Mouse (Mus musculus) heart, postnatal 4 days (tissue): Measurements from ENCODE around the gene Phf10. TPM values are rescaled to one million over a fixed set of nuclear protein-coding genes. Genes with fewer than 3 reads are reported as not detected.
"Not testable (repeated sequence)": the region's sequence is repeated elsewhere in the genome, so short reads cannot be mapped to it uniquely, and the experiment has no call there.

Experiments used
- DNase-seq: peaks from one replicate; pipeline ENCODE4 v3.0.0; 2021
- total RNA-seq, 2 experiments: library from RNA; stranded (reverse); gene quantifications; 2 replicates each; pipeline ENCODE4 v1.2.3; 2021

Gene Phf10
- total RNA-seq, result 10 to 100 TPM; 67.8 to 69.4 TPM

GRCm38 (mm10) chr17:14960951-14961556 lies at the start of gene Phf10:
Gene Phf10, minus strand, starts transcription at chr17:14961273.
- peak; percentile 50 for DNase-seq

GRCm38 (mm10) chr17:15009706-15010413 lies 48.8 kb upstream of the Phf10 start, which contains the start of gene Gm3435:
Gene Gm3435, plus strand, starts transcription at chr17:15010176.
- not testable (repeated sequence) for DNase-seq

DNA sequence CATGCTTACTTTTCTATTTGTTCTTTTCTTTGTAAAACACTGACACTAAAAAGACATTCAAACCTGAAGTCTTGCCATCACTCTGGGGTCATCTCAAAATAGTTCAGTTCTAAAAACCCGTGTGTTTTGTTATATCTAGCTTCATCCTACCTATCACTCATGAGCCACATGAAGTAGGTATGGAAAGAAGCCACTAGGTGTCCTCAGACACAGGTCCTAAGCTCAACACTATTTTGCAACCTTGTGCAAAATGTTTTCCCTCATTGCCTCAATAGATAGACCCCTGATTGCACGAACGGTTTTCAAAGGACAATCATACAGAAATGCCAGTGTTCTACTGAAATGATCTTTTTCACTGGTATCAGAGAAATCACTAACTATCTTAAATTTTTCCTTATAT lies 48.0 kb upstream of the Phf10 start:
- not testable (repeated sequence) for DNase-seq

- DNase-seq, result not testable (repeated sequence)
These were observed 39.0 kb upstream of the Phf10 start for GRCm38 (mm10) chr17:15000047-15000446.

- not testable (repeated sequence) for DNase-seq
These were observed 33.1 kb upstream of the Phf10 start for GRCm38 (mm10) chr17:14994140-14994539.

GRCm38 (mm10) chr17:14993139-14993832 lies 32.2 kb upstream of the Phf10 start:
- not testable (repeated sequence) for DNase-seq

DNA sequence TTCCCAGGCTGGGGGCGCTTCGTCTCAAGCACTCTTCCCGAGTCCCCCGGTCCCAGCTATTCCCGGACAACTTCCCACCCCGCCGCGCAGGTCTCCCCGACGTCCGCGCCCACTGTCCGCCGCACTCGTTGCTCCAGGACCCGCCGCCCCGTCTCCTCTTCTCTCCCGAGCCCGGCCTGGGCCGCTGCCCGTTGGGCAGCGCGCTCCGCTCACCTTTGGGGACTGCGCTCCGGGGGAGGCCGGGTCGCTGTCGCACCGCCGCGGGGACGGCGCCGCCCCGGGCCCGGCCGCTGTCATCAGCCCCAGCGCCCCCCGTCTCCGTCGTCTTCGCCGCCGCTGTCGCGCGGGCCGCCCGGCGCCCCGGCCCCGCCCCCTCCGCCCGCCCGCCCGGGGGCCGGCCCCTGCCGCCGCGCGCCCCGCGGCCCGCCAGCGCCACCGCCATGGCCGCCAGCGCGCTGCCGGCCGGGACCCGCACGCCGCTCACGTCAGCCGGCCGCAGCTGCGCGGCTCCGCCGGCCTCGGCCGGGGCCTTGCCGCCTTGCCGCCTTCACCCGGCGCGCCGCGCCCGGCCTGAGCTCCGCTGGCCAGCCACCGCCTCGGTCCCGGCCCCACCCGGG lies 31.6 kb upstream of the Phf10 start:
- not testable (repeated sequence) for DNase-seq

GRCm38 (mm10) chr17:14990116-14990702 lies 29.1 kb upstream of the Phf10 start:
- peak; percentile 3 for DNase-seq

DNA sequence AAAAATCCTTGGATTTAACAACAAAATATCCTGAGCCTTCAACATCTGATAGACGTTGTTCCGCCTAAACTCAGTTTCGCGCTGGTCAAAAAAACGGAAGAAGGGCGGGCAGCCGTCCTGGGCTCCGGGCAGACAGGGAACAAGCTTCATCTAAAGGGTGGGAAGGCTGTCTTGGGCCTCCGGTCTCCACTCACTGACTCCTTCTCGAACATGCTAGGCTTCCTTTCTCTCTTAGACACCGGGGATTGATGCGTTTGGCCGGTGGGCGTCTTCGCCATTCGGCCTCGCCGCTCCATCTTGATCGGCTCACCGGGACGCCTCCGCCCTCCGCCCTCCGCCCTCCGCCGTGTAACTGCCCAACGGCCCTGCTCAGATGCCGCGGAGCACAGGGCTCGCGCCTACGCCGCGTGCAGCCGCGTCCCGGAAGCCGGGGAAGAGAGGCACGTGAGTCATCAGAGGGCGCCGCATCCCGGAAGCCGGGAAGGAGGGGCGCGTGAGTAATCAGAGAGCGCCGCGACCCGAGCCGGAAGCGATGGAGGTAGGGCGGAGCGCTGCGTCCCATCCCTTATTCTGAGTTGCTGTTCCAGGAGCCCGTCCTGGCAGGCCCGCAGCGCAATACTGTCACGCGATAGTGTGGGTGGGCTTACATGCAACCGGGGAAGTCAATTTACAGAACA lies 17.4 kb upstream of the Phf10 start, which contains the start of the genes 9030025P20Rik and Gm3417:
TSS of gene 9030025P20Rik (plus strand) at position 107 of the 677 bp plus-strand sequence.
TSS of gene Gm3417 (minus strand) at position 429 of the 677 bp plus-strand sequence.
- DNase-seq, result not testable (repeated sequence)

GRCm38 (mm10) chr17:14977718-14978361 lies 16.8 kb upstream of the Phf10 start:
- DNase-seq, result not testable (repeated sequence)

DNA sequence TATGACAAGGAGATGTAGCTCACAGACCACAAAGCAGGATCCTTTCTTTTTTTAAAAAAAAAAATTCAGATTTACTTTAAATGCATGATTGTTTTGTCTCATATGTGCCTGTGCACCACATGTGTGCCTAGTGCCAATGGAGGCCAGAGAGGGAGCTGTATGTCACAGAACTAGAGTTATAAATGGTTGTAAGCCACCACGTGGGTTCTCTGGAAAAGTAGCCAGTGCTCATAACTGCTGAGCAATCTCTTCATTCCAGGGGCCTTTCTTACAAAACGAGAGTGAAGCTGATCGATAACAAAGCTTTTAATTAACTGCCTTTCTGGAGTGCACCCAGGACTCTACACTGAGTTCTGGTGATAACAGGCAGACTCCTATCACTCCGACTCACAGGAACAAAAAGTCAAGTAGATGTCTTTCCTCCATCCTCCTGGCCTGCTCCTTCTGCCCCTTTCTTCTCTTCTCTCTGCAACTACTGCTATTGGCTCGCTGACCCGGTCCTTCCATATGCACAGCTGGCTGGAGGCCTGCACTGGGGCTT lies 7.4 kb upstream of the Phf10 start:
- DNase-seq, result not testable (repeated sequence)

- DNase-seq, result not testable (repeated sequence)
These were observed 583 bp upstream of the Phf10 start for GRCm38 (mm10) chr17:14961557-14962154.

DNA sequence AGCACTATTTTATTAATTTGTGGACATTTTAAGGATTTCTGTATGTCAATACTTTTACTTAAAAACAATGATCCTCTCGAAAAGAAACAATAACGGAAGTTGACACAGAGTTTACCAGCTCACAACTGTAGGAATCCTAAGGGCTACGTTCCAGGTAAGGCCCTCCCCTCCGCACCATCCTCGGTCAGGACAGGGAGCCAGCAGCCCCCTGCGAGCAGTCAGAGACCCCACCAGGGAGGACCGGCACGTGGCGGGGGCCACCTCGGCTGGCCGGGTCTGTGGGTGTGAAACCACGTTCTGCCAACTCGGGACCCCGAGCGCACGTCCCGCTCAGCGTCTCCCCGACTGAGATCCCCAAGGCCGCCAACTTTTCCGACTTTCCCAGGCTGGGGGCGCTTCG lies 553 bp downstream of the Phf10 start:
- peak; percentile 40 for DNase-seq

DNA sequence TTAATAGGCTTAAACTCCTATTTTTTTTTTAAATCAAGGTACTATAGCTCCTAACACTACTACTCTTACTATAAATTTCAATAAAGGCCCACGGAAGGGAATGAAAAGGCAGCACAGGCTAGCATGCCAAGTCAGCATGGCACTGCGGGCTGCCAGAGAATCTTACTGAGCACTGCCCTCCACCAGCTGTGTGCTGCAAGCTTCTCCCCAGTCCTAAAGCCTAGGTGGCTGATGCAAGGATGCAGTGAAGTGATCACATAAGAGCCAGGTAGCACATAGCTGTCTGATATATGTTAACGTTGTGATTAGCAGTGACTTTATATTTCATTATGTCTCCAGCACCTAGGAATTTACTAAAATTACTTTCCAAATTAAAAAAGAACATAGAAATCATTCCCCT lies 1.1 kb downstream of the Phf10 start:
- DNase-seq, result no peak

GRCm38 (mm10) chr17:14958686-14959327 lies 2.3 kb downstream of the Phf10 start:
- no peak for DNase-seq

- no peak for DNase-seq
These were observed 7.6 kb downstream of the Phf10 start for GRCm38 (mm10) chr17:14953452-14953851.

GRCm38 (mm10) chr17:14949161-14949827 lies 11.8 kb downstream of the Phf10 start:
- DNase-seq, result no peak

- DNase-seq, result no peak
These were observed 16.5 kb downstream of the Phf10 start for GRCm38 (mm10) chr17:14944551-14944950.

- DNase-seq, result no peak
These were observed 17.4 kb downstream of the Phf10 start for GRCm38 (mm10) chr17:14943729-14944059.
